Mouse (Mus musculus): Measurements from ENCODE around the gene Eme2. TPM values are rescaled to one million over a fixed set of nuclear protein-coding genes. Genes with fewer than 3 reads are reported as not detected.

Gene Eme2
- polyA plus RNA-seq, 1 experiment from 2014 or later, result 33.6 TPM

- Histone ChIP-seq H3K36me3 (replicated peaks) (peaks cover 45% of the 10 kb centered on the region), H3K4me3 (peak overlapping the region; percentile 84; the same call in 1 of the 2 replicates), H3K4me1 (peaks cover 42% of the 10 kb centered on the region), H3K27ac (replicated peaks) (no peak overlapping the region), H3K9me3 (no peaks in the 10 kb centered on the region), H3K27me3 (replicated peaks; ENCODE audit: low read depth, poor library complexity, severe bottlenecking) (no peaks in the 10 kb centered on the region)
- DNase-seq (ENCODE audit: low spot score), result no peak
- WGBS, result 87% methylated on average over 6 of the region's 6 CpGs
Observed at GRCm38 (mm10) chr17:24884391-24884790, 10.5 kb downstream of the Eme2 start.

- Histone ChIP-seq H3K9me3 (no peaks in the 10 kb centered on the region), H3K4me3 (peak overlapping the region; percentile 26; the same call in 1 of the 2 replicates), H3K4me1 (peaks cover 48% of the 10 kb centered on the region), H3K27ac (replicated peaks) (peak overlapping the region; percentile 75), H3K27me3 (replicated peaks; ENCODE audit: low read depth, poor library complexity, severe bottlenecking) (no peaks in the 10 kb centered on the region), H3K36me3 (replicated peaks) (peaks cover 35% of the 10 kb centered on the region)
- 43% methylated on average over 7 of the region's 7 CpGs for WGBS
- peak; percentile 68 for DNase-seq (ENCODE audit: low spot score)
Observed at GRCm38 (mm10) chr17:24881738-24882440, 13.0 kb downstream of the Eme2 start.

GRCm38 (mm10) chr17:24878531-24878930 is 16.4 kb downstream of the Eme2 start:
- 73% methylated on average over 8 of the region's 8 CpGs for WGBS
- H3K36me3 ChIP-seq (replicated peaks), result peaks cover 20% of the 10 kb centered on the region
- no peaks in the 10 kb centered on the region for H3K9me3 ChIP-seq
- no peaks in the 10 kb centered on the region for H3K27me3 ChIP-seq (replicated peaks; ENCODE audit: low read depth, poor library complexity, severe bottlenecking)
- H3K4me1 ChIP-seq, result peaks cover 37% of the 10 kb centered on the region
- H3K4me3 ChIP-seq, result peak overlapping the region; percentile 26; the same call in 1 of the 2 replicates
- H3K27ac ChIP-seq (replicated peaks), result peak overlapping the region; percentile 79
- DNase-seq (ENCODE audit: low spot score), result no peak

GRCm38 (mm10) chr17:24878117-24878397 is 16.8 kb downstream of the Eme2 start:
- Histone ChIP-seq H3K36me3 (replicated peaks) (peaks cover 15% of the 10 kb centered on the region), H3K4me1 (peaks cover 37% of the 10 kb centered on the region)
- peak; percentile 37 for DNase-seq (ENCODE audit: low spot score)

GRCm38 (mm10) chr17:24877336-24878116 is 17.4 kb downstream of the Eme2 start:
- Histone ChIP-seq H3K4me1 (peaks cover 37% of the 10 kb centered on the region), H3K4me3 (0 out of 2 replicates have a peak overlapping the region, but pooled peaks have one; percentile 2), H3K27ac (replicated peaks) (peak overlapping the region; percentile 79), H3K36me3 (replicated peaks) (peaks cover 10% of the 10 kb centered on the region), H3K9me3 (no peaks in the 10 kb centered on the region), H3K27me3 (replicated peaks; ENCODE audit: low read depth, poor library complexity, severe bottlenecking) (no peaks in the 10 kb centered on the region)
- DNase-seq (ENCODE audit: low spot score), result no peak
- 57% methylated on average over 10 of the region's 10 CpGs for WGBS

More at GRCm38 (mm10) chr17:24878117-24878397, 16.8 kb downstream of the Eme2 start:
- Histone ChIP-seq H3K27ac (replicated peaks) (peak overlapping the region; percentile 79), H3K27me3 (replicated peaks; ENCODE audit: low read depth, poor library complexity, severe bottlenecking) (no peaks in the 10 kb centered on the region), H3K9me3 (no peaks in the 10 kb centered on the region), H3K4me3 (peak overlapping the region; percentile 26; the same call in 1 of the 2 replicates)
- WGBS, result 27% methylated on average over 5 of the region's 5 CpGs

GRCm38 (mm10) chr17:24874989-24875388 is 19.9 kb downstream of the Eme2 start:
- Histone ChIP-seq H3K4me1 (peaks cover 19% of the 10 kb centered on the region), H3K4me3 (no peak overlapping the region), H3K9me3 (no peaks in the 10 kb centered on the region), H3K36me3 (replicated peaks) (no peaks in the 10 kb centered on the region), H3K27ac (replicated peaks) (no peak overlapping the region), H3K27me3 (replicated peaks; ENCODE audit: low read depth, poor library complexity, severe bottlenecking) (no peaks in the 10 kb centered on the region)
- no peak for DNase-seq (ENCODE audit: low spot score)
- 77% methylated on average over 8 of the region's 8 CpGs for WGBS

GRCm38 (mm10) chr17:24874405-24874745 is 20.5 kb downstream of the Eme2 start:
- DNase-seq (ENCODE audit: low spot score), result no peak
- Histone ChIP-seq H3K4me1 (peaks cover 19% of the 10 kb centered on the region), H3K4me3 (no peak overlapping the region), H3K9me3 (no peaks in the 10 kb centered on the region), H3K36me3 (replicated peaks) (no peaks in the 10 kb centered on the region), H3K27me3 (replicated peaks; ENCODE audit: low read depth, poor library complexity, severe bottlenecking) (no peaks in the 10 kb centered on the region), H3K27ac (replicated peaks) (no peak overlapping the region)
- WGBS, result 73% methylated on average over 1 of the region's 1 CpGs

- Histone ChIP-seq H3K27me3 (replicated peaks; ENCODE audit: low read depth, poor library complexity, severe bottlenecking) (no peaks in the 10 kb centered on the region), H3K4me1 (peaks cover 19% of the 10 kb centered on the region), H3K36me3 (replicated peaks) (no peaks in the 10 kb centered on the region), H3K9me3 (no peaks in the 10 kb centered on the region), H3K4me3 (no peak overlapping the region), H3K27ac (replicated peaks) (no peak overlapping the region)
- no peak for DNase-seq (ENCODE audit: low spot score)
- 41% methylated on average over 4 of the region's 4 CpGs for WGBS
Observed at GRCm38 (mm10) chr17:24873695-24874404, 21.0 kb downstream of the Eme2 start.

- H3K4me3 ChIP-seq, result no peak overlapping the region
- WGBS, result 93% methylated on average over 10 of the region's 10 CpGs
- H3K27me3 ChIP-seq (replicated peaks; ENCODE audit: low read depth, poor library complexity, severe bottlenecking), result no peaks in the 10 kb centered on the region
- H3K9me3 ChIP-seq, result no peaks in the 10 kb centered on the region
- H3K27ac ChIP-seq (replicated peaks), result no peak overlapping the region
- H3K4me1 ChIP-seq, result no peaks in the 10 kb centered on the region
- H3K36me3 ChIP-seq (replicated peaks), result peaks cover 5% of the 10 kb centered on the region; the same call in 1 of the 2 replicates
- DNase-seq (ENCODE audit: low spot score), result no peak
Observed at GRCm38 (mm10) chr17:24867914-24868313, 27.0 kb downstream of the Eme2 start.

- WGBS, result 91% methylated on average over 8 of the region's 8 CpGs
- H3K4me3 ChIP-seq, result no peak within 1 kb of the TSS
Observed at GRCm38 (mm10) chr17:24865776-24866175, 29.1 kb downstream of the Eme2 start, which contains the start of gene Igfals. Gene Igfals, plus strand, starts transcription at chr17:24865997.

GRCm38 (mm10) chr17:24861785-24862184 is 33.1 kb downstream of the Eme2 start:
- no peaks in the 10 kb centered on the region for H3K4me1 ChIP-seq
- no peaks in the 10 kb centered on the region for H3K9me3 ChIP-seq
- DNase-seq (ENCODE audit: low spot score), result no peak
- no peak overlapping the region for H3K27ac ChIP-seq (replicated peaks)
- H3K36me3 ChIP-seq (replicated peaks), result peaks cover 43% of the 10 kb centered on the region
- no peak overlapping the region for H3K4me3 ChIP-seq
- WGBS, result 96% methylated on average over 3 of the region's 3 CpGs
- H3K27me3 ChIP-seq (replicated peaks; ENCODE audit: low read depth, poor library complexity, severe bottlenecking), result no peaks in the 10 kb centered on the region

More at GRCm38 (mm10) chr17:24865776-24866175, 29.1 kb downstream of the Eme2 start, which contains the start of gene Igfals:
- Histone ChIP-seq H3K36me3 (replicated peaks) (peaks cover 24% of the 10 kb centered on the region), H3K9me3 (no peaks in the 10 kb centered on the region), H3K4me1 (no peaks in the 10 kb centered on the region), H3K27me3 (replicated peaks; ENCODE audit: low read depth, poor library complexity, severe bottlenecking) (no peaks in the 10 kb centered on the region), H3K27ac (replicated peaks) (no peak within 1 kb of the TSS)
- no peak for DNase-seq (ENCODE audit: low spot score)

- H3K36me3 ChIP-seq (replicated peaks), result peaks cover 42% of the 10 kb centered on the region
- H3K9me3 ChIP-seq, result no peaks in the 10 kb centered on the region
- no peak for DNase-seq (ENCODE audit: low spot score)
- no peak overlapping the region for H3K4me3 ChIP-seq
- no peaks in the 10 kb centered on the region for H3K4me1 ChIP-seq
- no peaks in the 10 kb centered on the region for H3K27me3 ChIP-seq (replicated peaks; ENCODE audit: low read depth, poor library complexity, severe bottlenecking)
- WGBS, result 91% methylated on average over 8 of the region's 8 CpGs
- no peak overlapping the region for H3K27ac ChIP-seq (replicated peaks)
Observed at GRCm38 (mm10) chr17:24860076-24860475, 34.8 kb downstream of the Eme2 start.
